Mouse (Mus musculus) forebrain, postnatal 0 days (tissue): ENCODE measurements around the gene Inpp4a. TPM values are rescaled to one million over a fixed set of nuclear protein-coding genes. Genes with fewer than 3 reads are reported as not detected.

ENCODE experiments used
- ATAC-seq: fragments of 200-750 bp; cut with Nextera tagmentation; 2 replicates; pipeline ENCODE4 v1.8.0; 2017; ENCODE audit warnings: mild to moderate bottlenecking, moderate library complexity
- DNase-seq: peaks from one replicate; pipeline ENCODE4 v3.0.0-alpha.2; 2015
- H3K27ac ChIP-seq: fragments of 300-500 bp; sonication (generic); 2 replicates; pipeline ENCODE4 v1.5.1; 2014; ENCODE audit warnings: low read depth, mild to moderate bottlenecking, antibody characterized with exemption, low read length, moderate library complexity, mixed read lengths
- H3K27me3 ChIP-seq: fragments of 300-500 bp; sonication (generic); 2 replicates; pipeline ENCODE4 v1.6.1; 2014; ENCODE audit warnings: mild to moderate bottlenecking, low read length, mixed read lengths; ENCODE audit not compliant: insufficient read depth
- H3K36me3 ChIP-seq: fragments of 300-500 bp; sonication (generic); 2 replicates; pipeline ENCODE4 v1.6.1; 2014; ENCODE audit warnings: mild to moderate bottlenecking, moderate library complexity; ENCODE audit not compliant: insufficient read depth
- H3K4me1 ChIP-seq: fragments of 300-500 bp; sonication (generic); 2 replicates; pipeline ENCODE4 v1.6.1; 2014; ENCODE audit warnings: antibody characterized with exemption; ENCODE audit not compliant: insufficient read depth
- H3K4me2 ChIP-seq: fragments of 300-500 bp; sonication (generic); 2 replicates; pipeline ENCODE4 v1.6.1; 2014; ENCODE audit warnings: low read depth, mild to moderate bottlenecking, moderate library complexity
- H3K4me3 ChIP-seq: fragments of 300-500 bp; sonication (generic); 2 replicates; pipeline ENCODE4 v1.5.1; 2014; ENCODE audit warnings: low read depth, low read length, mixed read lengths
- H3K9ac ChIP-seq: fragments of 300-500 bp; sonication (generic); 2 replicates; pipeline ENCODE4 v1.6.1; 2014; ENCODE audit warnings: mild to moderate bottlenecking
- H3K9me3 ChIP-seq: fragments of 300-500 bp; sonication (generic); 2 replicates; pipeline ENCODE4 v1.6.1; 2016; ENCODE audit warnings: low read length
- CTCF ChIP-seq: sonication (generic); IDR thresholded peaks from 2 replicates; pipeline ENCODE4 v1.5.1; 2016; ENCODE audit warnings: antibody characterized with exemption, control low read depth, low read depth
- WGBS: fragments of 180-500 bp; shearing (Covaris S2); extraction: QIAGEN DNeasy Blood & Tissue Kit; methylation state at CpG from one replicate; pipeline ENCODE4 v1.1.7; 2014; 5-methylcytosine and 5-hydroxymethylcytosine counted together
- polyA plus RNA-seq: library from polyadenylated mRNA; unstranded; fragments of >200 nt; fragmentation: Nextera tagmentation; extraction: Ambion mirVana; gene quantifications from 2 replicates; pipeline ENCODE4 v1.2.1, GENCODE M21; 2015
- total RNA-seq: library from RNA; depleted of rRNA; stranded (reverse); fragments of >200 nt; gene quantifications from 2 replicates; pipeline ENCODE4 v1.2.3, GENCODE M21; 2014

Gene Inpp4a
- total and polyA plus RNA-seq, 2 experiments from 2014 or later: 41.2 to 72.1 TPM

DNA sequence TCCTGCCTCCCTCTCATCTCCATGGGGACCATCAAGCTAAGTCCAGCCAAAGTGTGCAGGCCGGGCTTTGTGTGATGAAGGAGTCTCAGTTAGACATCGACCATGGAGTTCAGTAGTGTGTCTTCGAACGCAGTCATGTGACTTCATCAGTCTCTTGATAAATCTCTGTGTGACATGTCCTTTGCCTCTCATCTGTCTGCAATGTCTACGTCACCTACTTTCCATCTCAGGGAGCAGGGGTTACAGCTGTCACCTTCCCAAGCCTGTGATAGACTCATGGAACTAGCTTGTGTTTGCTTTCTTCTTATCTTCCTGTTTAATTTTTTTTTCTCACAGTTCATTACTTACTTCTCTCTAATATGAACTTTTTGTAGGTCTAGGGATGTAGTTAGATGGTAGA is 81.2 kb downstream of the Inpp4a start:
- 91% methylated on average over 5 of the region's 5 CpGs for WGBS
- Histone ChIP-seq H3K4me1 (no peaks in the 10 kb centered on the region), H3K36me3 (peaks cover 51% of the 10 kb centered on the region), H3K27ac (no peak overlapping the region), H3K4me3 (no peak overlapping the region), H3K9ac (no peak overlapping the region), H3K27me3 (no peaks in the 10 kb centered on the region), H3K9me3 (no peaks in the 10 kb centered on the region), H3K4me2 (no peak overlapping the region)
- DNase-seq: no peak
- no peak for TF ChIP-seq CTCF
- no peak for ATAC-seq

DNA sequence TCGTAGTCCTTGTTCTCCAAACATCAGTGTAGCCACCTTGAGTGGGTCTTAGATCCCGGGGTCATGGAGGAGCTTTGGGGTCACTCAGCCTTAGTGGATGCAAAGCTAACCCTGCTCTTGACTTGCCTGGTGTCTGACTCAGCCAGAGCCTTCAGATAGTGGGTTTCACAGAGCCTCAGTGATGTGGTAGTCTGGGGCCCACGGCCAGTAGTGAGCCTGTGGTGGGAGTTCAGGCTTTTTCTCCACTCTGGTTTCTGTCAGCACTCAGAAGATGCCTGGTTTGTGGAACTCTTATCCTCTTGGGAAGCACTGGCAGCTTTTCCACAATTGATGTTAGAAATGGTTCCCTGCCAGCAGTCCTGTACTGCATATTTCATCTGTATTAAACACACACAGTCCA is 84.6 kb downstream of the Inpp4a start:
- H3K4me3 ChIP-seq: no peak overlapping the region
- H3K9ac ChIP-seq: no peak overlapping the region
- H3K9me3 ChIP-seq: no peaks in the 10 kb centered on the region
- H3K27ac ChIP-seq: no peak overlapping the region
- no peaks in the 10 kb centered on the region for H3K27me3 ChIP-seq
- TF ChIP-seq CTCF: no peak
- peaks cover 45% of the 10 kb centered on the region for H3K36me3 ChIP-seq
- WGBS: 92% methylated on average over 3 of the region's 3 CpGs
- ATAC-seq: no peak
- DNase-seq: no peak
- no peaks in the 10 kb centered on the region for H3K4me1 ChIP-seq
- H3K4me2 ChIP-seq: no peak overlapping the region

DNA sequence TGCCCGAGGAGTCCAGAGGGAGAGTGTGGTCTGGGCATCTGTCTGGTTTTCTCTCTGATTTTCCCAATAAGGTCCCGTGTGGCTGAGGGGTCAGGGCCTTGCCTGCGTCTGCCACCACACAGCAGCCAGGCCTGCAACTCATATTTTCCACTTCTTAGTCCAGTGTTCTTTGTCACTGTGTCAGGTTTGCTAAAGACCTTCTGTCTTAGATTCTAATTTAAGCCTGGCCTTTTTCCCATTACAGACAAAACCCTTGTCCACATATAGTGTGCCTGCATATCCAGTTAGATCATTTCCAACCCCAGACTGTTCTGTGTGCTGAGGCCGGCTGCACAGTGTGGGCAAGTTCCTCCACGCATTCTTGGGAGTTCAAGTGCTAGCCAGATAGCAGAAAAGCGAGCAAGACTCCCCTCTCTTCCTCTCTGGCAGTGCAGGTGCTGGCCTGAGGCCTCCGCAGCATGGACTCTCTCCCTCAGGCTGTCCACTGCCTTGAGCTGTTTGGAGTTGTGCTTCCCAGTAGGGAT is 86.8 kb downstream of the Inpp4a start:
- TF ChIP-seq CTCF: no peak
- no peak overlapping the region for H3K4me3 ChIP-seq
- H3K9ac ChIP-seq: no peak overlapping the region
- no peak for ATAC-seq
- H3K9me3 ChIP-seq: no peaks in the 10 kb centered on the region
- no peak for DNase-seq
- H3K27ac ChIP-seq: no peak overlapping the region
- H3K27me3 ChIP-seq: no peaks in the 10 kb centered on the region
- 73% methylated on average over 7 of the region's 7 CpGs for WGBS
- peaks cover 48% of the 10 kb centered on the region for H3K36me3 ChIP-seq
- H3K4me2 ChIP-seq: no peak overlapping the region
- no peaks in the 10 kb centered on the region for H3K4me1 ChIP-seq

DNA sequence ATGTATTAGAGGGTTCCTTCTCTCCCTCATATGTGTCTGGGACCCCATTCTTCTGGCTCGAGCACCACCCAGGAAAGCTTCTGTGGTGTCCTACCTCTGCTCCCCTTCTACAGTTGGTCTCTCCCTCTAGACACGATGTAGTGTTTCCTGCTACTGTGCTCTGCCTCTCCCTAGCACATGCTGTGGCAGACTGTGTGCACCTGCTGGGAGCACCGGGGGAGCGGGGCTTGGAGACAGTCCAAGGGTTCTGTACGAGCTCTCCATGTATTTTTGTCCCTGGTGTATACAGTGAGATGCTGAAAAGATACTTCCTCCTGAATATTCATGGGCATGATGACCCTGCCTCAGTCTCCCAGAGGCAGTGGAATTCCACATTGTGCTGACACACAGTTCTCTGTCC is 93.5 kb downstream of the Inpp4a start:
- Histone ChIP-seq H3K9ac (no peak overlapping the region), H3K9me3 (no peaks in the 10 kb centered on the region), H3K36me3 (peaks cover 69% of the 10 kb centered on the region), H3K4me3 (no peak overlapping the region), H3K27me3 (no peaks in the 10 kb centered on the region), H3K4me1 (no peaks in the 10 kb centered on the region), H3K4me2 (no peak overlapping the region), H3K27ac (no peak overlapping the region)
- ATAC-seq (no peak), DNase-seq (no peak)
- no peak for TF ChIP-seq CTCF
- WGBS: 54% methylated on average over 5 of the region's 5 CpGs

DNA sequence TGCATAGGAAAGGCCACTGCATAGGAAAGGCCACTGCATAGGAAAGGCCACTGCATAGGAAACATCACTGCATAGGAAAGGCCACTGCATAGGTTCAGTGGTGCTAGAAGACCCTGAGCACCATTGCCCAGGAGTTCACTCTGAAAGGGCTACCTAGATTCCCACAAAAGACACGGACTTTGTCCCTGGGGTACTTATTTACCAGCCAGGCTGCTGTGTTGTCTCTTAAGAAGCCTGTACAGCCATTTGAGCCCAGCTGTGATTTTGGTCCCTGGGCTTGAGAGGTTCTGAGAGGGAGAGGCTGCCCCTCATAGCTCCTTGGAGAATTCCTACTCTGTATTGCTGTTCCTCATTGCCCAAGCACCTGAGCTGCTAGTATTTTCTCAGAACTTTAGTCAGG is 96.8 kb downstream of the Inpp4a start:
- H3K9me3 ChIP-seq: no peaks in the 10 kb centered on the region
- H3K9ac ChIP-seq: no peak overlapping the region
- no peak for ATAC-seq
- no peaks in the 10 kb centered on the region for H3K4me1 ChIP-seq
- H3K4me2 ChIP-seq: no peak overlapping the region
- no peak overlapping the region for H3K4me3 ChIP-seq
- no peaks in the 10 kb centered on the region for H3K27me3 ChIP-seq
- no peak for TF ChIP-seq CTCF
- H3K27ac ChIP-seq: no peak overlapping the region
- H3K36me3 ChIP-seq: peaks cover 59% of the 10 kb centered on the region
- no peak for DNase-seq
- 83% methylated on average over 1 of the region's 1 CpGs for WGBS

DNA sequence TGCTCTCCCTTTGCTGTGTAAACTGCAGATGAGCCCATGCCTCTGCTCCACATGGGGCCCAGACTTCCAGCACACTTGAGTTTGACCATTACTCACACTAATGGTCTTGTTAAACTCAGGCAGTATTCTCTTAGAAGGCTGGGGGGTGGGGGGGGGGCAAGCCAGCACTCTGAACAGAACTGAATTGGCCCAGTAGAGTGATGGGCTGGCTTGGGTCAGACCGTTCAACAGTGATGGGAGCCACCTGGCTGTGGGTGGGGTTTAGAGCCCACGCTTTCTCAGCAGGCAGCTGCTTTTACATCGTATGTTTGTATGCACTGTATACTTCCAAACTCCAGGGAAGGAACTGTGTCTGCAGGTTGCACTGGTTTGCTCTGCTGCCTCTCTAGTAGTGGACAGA is 99.3 kb downstream of the Inpp4a start:
- H3K36me3 ChIP-seq: peaks cover 61% of the 10 kb centered on the region
- DNase-seq (no peak), ATAC-seq (no peak)
- no peak overlapping the region for H3K4me3 ChIP-seq
- no peaks in the 10 kb centered on the region for H3K4me1 ChIP-seq
- H3K9ac ChIP-seq: no peak overlapping the region
- H3K4me2 ChIP-seq: no peak overlapping the region
- TF ChIP-seq CTCF: no peak
- H3K9me3 ChIP-seq: no peaks in the 10 kb centered on the region
- H3K27ac ChIP-seq: no peak overlapping the region
- WGBS: 77% methylated on average over 3 of the region's 3 CpGs
- no peaks in the 10 kb centered on the region for H3K27me3 ChIP-seq

DNA sequence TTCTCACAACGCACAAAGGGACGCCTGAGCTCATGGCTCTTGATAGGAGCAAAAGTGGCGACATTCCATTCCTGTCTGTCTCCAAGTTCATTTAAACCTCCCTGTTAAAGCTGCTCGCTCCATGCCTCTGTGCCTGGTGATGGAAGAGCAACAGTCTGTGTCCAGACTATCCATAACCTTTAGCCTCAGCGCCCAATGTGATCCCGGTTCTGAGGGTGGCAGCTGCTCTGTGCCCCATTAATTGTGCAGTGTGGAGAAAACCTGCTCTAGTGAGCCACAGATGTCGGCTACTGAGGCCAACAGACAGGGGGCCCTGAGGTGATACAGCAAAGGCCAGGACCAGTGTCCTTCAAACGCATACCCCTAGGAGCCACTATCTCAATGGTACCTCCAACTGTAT is 100.1 kb downstream of the Inpp4a start:
- Histone ChIP-seq H3K4me2 (no peak overlapping the region), H3K27ac (no peak overlapping the region), H3K36me3 (peaks cover 64% of the 10 kb centered on the region), H3K9ac (no peak overlapping the region), H3K4me3 (no peak overlapping the region), H3K27me3 (no peaks in the 10 kb centered on the region), H3K9me3 (no peaks in the 10 kb centered on the region), H3K4me1 (no peaks in the 10 kb centered on the region)
- DNase-seq (no peak), ATAC-seq (no peak)
- TF ChIP-seq CTCF: no peak
- WGBS: 81% methylated on average over 8 of the region's 8 CpGs

DNA sequence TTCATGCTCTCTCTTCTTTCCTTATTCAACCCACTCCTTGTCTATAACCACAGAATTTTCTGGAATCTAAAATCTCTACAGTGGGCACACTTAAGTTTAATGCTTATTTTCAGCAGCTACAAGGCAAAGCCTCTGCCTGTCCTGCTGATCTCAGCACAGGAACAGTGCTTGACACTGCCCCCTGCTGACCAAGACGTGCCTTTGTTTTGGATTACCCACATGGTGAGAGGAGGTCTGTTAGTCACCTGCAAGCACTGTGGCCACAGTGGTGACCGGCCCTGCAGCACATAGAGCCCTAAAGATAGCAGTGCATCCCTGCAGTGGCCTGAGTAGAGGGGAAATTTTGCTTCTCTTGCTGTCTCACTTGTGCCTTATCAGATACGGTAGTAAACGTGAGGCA is 102.0 kb downstream of the Inpp4a start:
- ATAC-seq (peak; percentile 58), DNase-seq (peak; percentile 73)
- Histone ChIP-seq H3K36me3 (peaks cover 55% of the 10 kb centered on the region), H3K4me1 (no peaks in the 10 kb centered on the region), H3K9ac (no peak overlapping the region), H3K4me3 (no peak overlapping the region), H3K27ac (no peak overlapping the region), H3K27me3 (no peaks in the 10 kb centered on the region), H3K9me3 (no peaks in the 10 kb centered on the region), H3K4me2 (no peak overlapping the region)
- peak; percentile 77 for TF ChIP-seq CTCF
- WGBS: 58% methylated on average over 4 of the region's 4 CpGs
